Mouse (Mus musculus): ENCODE data around the gene Ube2d3. TPM values are rescaled to one million over a fixed set of nuclear protein-coding genes. Genes with fewer than 3 reads are reported as not detected.

Ube2d3 gene
- polyA plus RNA-seq, 1 experiment from 2014 or later = 489 TPM

GRCm38 (mm10) chr3:135511683-135512082 lies 73.7 kb downstream of the Ube2d3 start:
- Histone ChIP-seq H3K4me3 (ENCODE audit: low read length) (no peak overlapping the region), H3K9me3 (replicated peaks; ENCODE audit: control insufficient read depth, low read length) (no peaks in the 10 kb centered on the region), H3K36me3 (ENCODE audit: control insufficient read depth, insufficient read depth) (no peaks in the 10 kb centered on the region), H3K27me3 (ENCODE audit: control insufficient read depth, insufficient read depth, low read length) (no peaks in the 10 kb centered on the region), H3K4me2 (ENCODE audit: low read depth, low read length) (no peak overlapping the region), H3K9ac (ENCODE audit: low read length) (no peak overlapping the region), H3K27ac (ENCODE audit: low read length) (no peak overlapping the region), H3K4me1 (ENCODE audit: control insufficient read depth, insufficient read depth, low read length) (peaks cover 26% of the 10 kb centered on the region)
- ATAC-seq (replicated peaks; ENCODE audit: extremely low read depth, insufficient read depth, low FRiP score) = peak; percentile 38; the same call in 1 of the 2 replicates
- WGBS = 31% methylated on average over 11 of the region's 11 CpGs

GRCm38 (mm10) chr3:135513270-135513669 lies 75.3 kb downstream of the Ube2d3 start:
- Histone ChIP-seq H3K9me3 (replicated peaks; ENCODE audit: control insufficient read depth, low read length) (no peaks in the 10 kb centered on the region), H3K4me3 (ENCODE audit: low read length) (no peak overlapping the region), H3K27me3 (ENCODE audit: control insufficient read depth, insufficient read depth, low read length) (no peaks in the 10 kb centered on the region), H3K27ac (ENCODE audit: low read length) (no peak overlapping the region), H3K36me3 (ENCODE audit: control insufficient read depth, insufficient read depth) (no peaks in the 10 kb centered on the region), H3K4me2 (ENCODE audit: low read depth, low read length) (peak overlapping the region; percentile 16; the same call in 1 of the 2 replicates), H3K9ac (ENCODE audit: low read length) (0 out of 2 replicates have a peak overlapping the region, but pooled peaks have one; percentile 30), H3K4me1 (ENCODE audit: control insufficient read depth, insufficient read depth, low read length) (peaks cover 32% of the 10 kb centered on the region)
- ATAC-seq (replicated peaks; ENCODE audit: extremely low read depth, insufficient read depth, low FRiP score) = no peak
- WGBS = 64% methylated on average over 11 of the region's 11 CpGs

GRCm38 (mm10) chr3:135513800-135514425 lies 76.0 kb downstream of the Ube2d3 start:
- no peak overlapping the region; the same call in 1 of the 2 replicates for H3K4me2 ChIP-seq (ENCODE audit: low read depth, low read length)
- peaks cover 35% of the 10 kb centered on the region for H3K4me1 ChIP-seq (ENCODE audit: control insufficient read depth, insufficient read depth, low read length)
- H3K36me3 ChIP-seq (ENCODE audit: control insufficient read depth, insufficient read depth) = no peaks in the 10 kb centered on the region
- H3K27ac ChIP-seq (ENCODE audit: low read length) = no peak overlapping the region
- 74% methylated on average over 14 of the region's 14 CpGs for WGBS
- H3K9ac ChIP-seq (ENCODE audit: low read length) = no peak overlapping the region
- no peaks in the 10 kb centered on the region for H3K9me3 ChIP-seq (replicated peaks; ENCODE audit: control insufficient read depth, low read length)
- no peaks in the 10 kb centered on the region for H3K27me3 ChIP-seq (ENCODE audit: control insufficient read depth, insufficient read depth, low read length)
- H3K4me3 ChIP-seq (ENCODE audit: low read length) = no peak overlapping the region
- ATAC-seq (replicated peaks; ENCODE audit: extremely low read depth, insufficient read depth, low FRiP score) = no peak

GRCm38 (mm10) chr3:135515246-135515645 lies 77.3 kb downstream of the Ube2d3 start:
- ATAC-seq (replicated peaks; ENCODE audit: extremely low read depth, insufficient read depth, low FRiP score) = no peak
- Histone ChIP-seq H3K4me3 (ENCODE audit: low read length) (no peak overlapping the region), H3K9me3 (replicated peaks; ENCODE audit: control insufficient read depth, low read length) (no peaks in the 10 kb centered on the region), H3K27me3 (ENCODE audit: control insufficient read depth, insufficient read depth, low read length) (no peaks in the 10 kb centered on the region), H3K4me1 (ENCODE audit: control insufficient read depth, insufficient read depth, low read length) (peaks cover 40% of the 10 kb centered on the region), H3K36me3 (ENCODE audit: control insufficient read depth, insufficient read depth) (0 out of 2 replicates have a peak, but pooled peaks cover 2% of the 10 kb centered on the region), H3K27ac (ENCODE audit: low read length) (no peak overlapping the region), H3K4me2 (ENCODE audit: low read depth, low read length) (no peak overlapping the region), H3K9ac (ENCODE audit: low read length) (no peak overlapping the region)
- 61% methylated on average over 5 of the region's 5 CpGs for WGBS

GRCm38 (mm10) chr3:135516891-135517290 lies 78.9 kb downstream of the Ube2d3 start:
- peak; percentile 91 for ATAC-seq (replicated peaks; ENCODE audit: extremely low read depth, insufficient read depth, low FRiP score)
- Histone ChIP-seq H3K9ac (ENCODE audit: low read length) (peak overlapping the region; percentile 50), H3K36me3 (ENCODE audit: control insufficient read depth, insufficient read depth) (0 out of 2 replicates have a peak, but pooled peaks cover 3% of the 10 kb centered on the region), H3K4me2 (ENCODE audit: low read depth, low read length) (peak overlapping the region; percentile 43), H3K4me1 (ENCODE audit: control insufficient read depth, insufficient read depth, low read length) (peaks cover 40% of the 10 kb centered on the region), H3K9me3 (replicated peaks; ENCODE audit: control insufficient read depth, low read length) (no peaks in the 10 kb centered on the region), H3K27ac (ENCODE audit: low read length) (peak overlapping the region; percentile 96), H3K4me3 (ENCODE audit: low read length) (no peak overlapping the region), H3K27me3 (ENCODE audit: control insufficient read depth, insufficient read depth, low read length) (no peaks in the 10 kb centered on the region)
- 12% methylated on average over 6 of the region's 6 CpGs for WGBS

Other genes starting within 250 kb of the Ube2d3 start
- 16.0 and 16.5 TPM in 2 replicates for gene Cenpe, start 225.6 kb upstream of the Ube2d3 start, polyA plus RNA-seq (2015; fragmentation: Nextera tagmentation; extraction: Ambion mirVana)
- 2.4 and 2.5 TPM in 2 replicates for gene Bdh2, start 156.9 kb upstream of the Ube2d3 start, polyA plus RNA-seq (2015; fragmentation: Nextera tagmentation; extraction: Ambion mirVana)
- gene Slc9b2, start 130.4 kb upstream of the Ube2d3 start, polyA plus RNA-seq (2015; fragmentation: Nextera tagmentation; extraction: Ambion mirVana) = 0.29 and 0.51 TPM in 2 replicates
- not detected in 2 replicates for gene Slc9b1, start 90.1 kb upstream of the Ube2d3 start, polyA plus RNA-seq (2015; fragmentation: Nextera tagmentation; extraction: Ambion mirVana)
- gene Cisd2, start 14.2 kb upstream of the Ube2d3 start, polyA plus RNA-seq (2015; fragmentation: Nextera tagmentation; extraction: Ambion mirVana) = 51.8 and 52.0 TPM in 2 replicates
- 37.0 and 38.3 TPM in 2 replicates for gene Manba, start 47.5 kb downstream of the Ube2d3 start, polyA plus RNA-seq (2015; fragmentation: Nextera tagmentation; extraction: Ambion mirVana)

Measured in heart, embryonic 16.5 days (tissue).